Mouse (Mus musculus): ENCODE data around the gene Hacl1.
"Not testable (repeated sequence)": the region's sequence is repeated elsewhere in the genome, so short reads cannot be mapped to it uniquely, and the experiment has no call there.

Gene Hacl1

DNA sequence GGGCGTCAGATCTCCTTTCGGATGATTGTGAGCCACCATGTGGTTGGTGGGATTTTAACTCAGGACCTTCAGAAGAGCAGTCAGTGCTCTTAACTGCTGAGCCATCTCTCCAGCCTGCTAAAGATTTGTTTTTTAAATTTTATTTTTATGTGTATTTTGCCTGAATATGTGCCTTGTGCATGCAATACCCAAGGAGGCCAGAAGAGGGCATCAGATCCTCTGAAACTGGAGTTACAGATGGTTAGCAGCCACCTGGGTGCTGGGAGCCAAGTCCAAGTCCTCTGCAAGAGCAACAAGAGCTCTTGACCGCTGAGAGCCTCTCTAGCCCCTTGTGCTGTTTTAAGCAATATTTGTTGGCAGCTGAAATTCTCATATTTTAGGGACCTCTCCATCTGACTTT, 9.3 kb upstream of the Hacl1 start:
- in situ Hi-C loops (cut with MboI; ENCODE audit: low pct_unique_long_range_greater_than_20kb in 1 of 2, low sequenced_read_pairs in 2 of 2, unreplicated experiment in 1 of 2), result loop anchor here (5.0 to 10.0 kb wide), 3 partner anchors 304 to 422 kb away; no protein-coding TSS in a partner anchor

DNA sequence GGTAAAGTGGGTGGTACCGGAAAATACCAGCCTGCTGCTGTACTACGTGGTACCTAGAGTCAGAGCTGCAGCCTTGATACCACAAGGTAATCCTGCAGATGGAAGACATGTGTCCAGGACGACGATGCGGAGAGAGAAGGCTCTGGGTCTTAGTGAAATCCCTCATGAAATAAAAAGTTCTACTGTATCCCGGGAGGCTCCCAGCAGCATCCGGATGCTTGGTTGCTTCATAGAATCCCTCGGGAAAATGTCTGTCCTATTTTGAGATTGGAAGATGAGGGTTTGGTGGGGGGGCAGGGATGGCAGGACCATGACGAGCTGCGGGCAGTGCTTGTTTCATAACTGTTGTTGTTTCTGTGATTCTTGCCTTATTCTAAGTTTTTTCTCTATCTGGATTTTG, 6.9 kb upstream of the Hacl1 start:
- in situ Hi-C loops (cut with MboI; ENCODE audit: low pct_unique_long_range_greater_than_20kb in 1 of 2, low sequenced_read_pairs in 2 of 2, unreplicated experiment in 1 of 2), result loop anchor here in 1 of 2 experiments (10.0 kb wide), 1 partner anchor 427 kb away; no protein-coding TSS in a partner anchor

DNA sequence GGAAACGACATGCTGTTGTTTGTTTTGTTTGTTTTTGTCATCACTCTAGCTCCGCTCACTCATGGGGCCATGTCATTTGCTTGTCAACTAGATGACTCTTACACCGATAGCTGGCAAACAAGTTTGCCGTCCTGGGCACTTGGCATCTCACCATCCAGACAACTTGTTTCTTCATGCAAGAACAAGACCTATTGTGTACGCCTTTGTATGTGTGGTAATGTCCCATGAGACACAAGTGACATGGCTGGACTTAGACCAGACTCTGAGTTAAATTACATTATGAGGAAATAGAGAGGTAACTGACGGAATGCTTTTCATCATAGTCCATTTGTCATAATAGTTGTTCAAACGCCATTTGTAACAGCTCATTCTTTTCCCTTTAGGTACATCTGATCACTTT, 4.8 kb upstream of the Hacl1 start:
- in situ Hi-C loops (cut with MboI; ENCODE audit: low pct_unique_long_range_greater_than_20kb in 1 of 2, low sequenced_read_pairs in 2 of 2, unreplicated experiment in 1 of 2), result loop anchor here in 1 of 2 experiments (10.0 kb wide), 1 partner anchor 429 kb away; no protein-coding TSS in a partner anchor

DNA sequence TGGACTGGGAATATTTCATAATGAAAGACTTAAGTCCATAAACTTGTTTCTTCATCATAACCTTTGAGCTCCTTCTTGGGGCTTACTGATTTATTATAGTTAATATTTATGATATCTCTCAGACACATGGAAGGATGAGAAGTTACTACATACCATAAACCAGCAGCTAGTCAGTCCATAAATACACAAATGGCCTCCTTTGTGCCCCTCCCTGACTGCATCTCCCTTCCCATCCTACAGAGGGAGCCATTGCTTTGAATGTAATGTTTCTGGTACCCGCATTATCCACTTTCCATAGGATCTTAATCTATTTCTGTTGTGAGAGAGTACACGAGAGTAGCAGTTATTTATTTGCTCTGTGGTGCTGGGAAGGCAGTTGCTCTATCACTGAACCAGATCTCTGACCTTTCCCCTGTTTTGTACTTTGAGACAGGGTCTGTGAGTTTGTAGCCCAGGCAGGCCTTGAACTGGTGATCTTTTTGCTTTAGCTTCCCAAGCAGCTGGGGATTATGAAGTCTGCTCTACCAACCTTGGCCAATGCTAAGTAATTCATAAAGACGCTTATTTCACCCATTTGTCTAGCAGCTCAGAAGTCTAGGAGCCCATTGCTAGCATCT, 4.0 kb upstream of the Hacl1 start:
- in situ Hi-C loops (cut with MboI; ENCODE audit: low pct_unique_long_range_greater_than_20kb in 1 of 2, low sequenced_read_pairs in 2 of 2, unreplicated experiment in 1 of 2), result loop anchor here in 1 of 2 experiments (10.0 kb wide), 1 partner anchor 430 kb away; no protein-coding TSS in a partner anchor

DNA sequence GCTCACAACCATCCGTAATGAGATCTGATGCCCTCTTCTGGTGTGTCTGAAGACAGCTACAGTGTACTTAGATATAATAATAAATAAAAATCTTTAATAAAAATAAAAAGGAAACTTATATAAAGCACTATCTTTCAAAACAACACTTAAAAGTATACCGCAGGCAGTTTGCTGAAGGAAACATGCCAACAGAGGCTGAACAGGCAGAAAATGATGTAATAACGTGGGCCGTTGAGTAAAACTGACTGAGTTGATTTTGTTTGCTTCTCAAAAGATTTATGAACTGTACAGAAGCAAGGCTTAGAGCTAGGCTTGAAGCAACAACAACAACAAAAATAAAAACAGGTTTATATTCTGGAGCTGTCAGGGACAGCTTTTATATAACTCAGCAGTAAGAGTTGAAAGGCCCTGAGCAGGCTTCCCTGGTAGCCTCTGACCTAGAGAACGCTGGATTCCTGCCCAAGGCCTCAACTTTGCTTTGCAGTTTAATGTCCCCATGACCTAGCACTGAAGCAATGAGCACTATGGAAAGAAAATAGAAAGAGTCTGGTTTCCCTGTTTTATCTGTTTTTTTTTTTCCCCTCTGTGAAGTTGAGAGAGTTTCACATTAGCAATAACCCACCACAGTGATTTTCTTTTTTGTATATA, 3.2 kb upstream of the Hacl1 start:
- in situ Hi-C loops (cut with MboI; ENCODE audit: low pct_unique_long_range_greater_than_20kb in 1 of 2, low sequenced_read_pairs in 2 of 2, unreplicated experiment in 1 of 2), result loop anchor here in 1 of 2 experiments (10.0 kb wide), 1 partner anchor 430 kb away; no protein-coding TSS in a partner anchor

DNA sequence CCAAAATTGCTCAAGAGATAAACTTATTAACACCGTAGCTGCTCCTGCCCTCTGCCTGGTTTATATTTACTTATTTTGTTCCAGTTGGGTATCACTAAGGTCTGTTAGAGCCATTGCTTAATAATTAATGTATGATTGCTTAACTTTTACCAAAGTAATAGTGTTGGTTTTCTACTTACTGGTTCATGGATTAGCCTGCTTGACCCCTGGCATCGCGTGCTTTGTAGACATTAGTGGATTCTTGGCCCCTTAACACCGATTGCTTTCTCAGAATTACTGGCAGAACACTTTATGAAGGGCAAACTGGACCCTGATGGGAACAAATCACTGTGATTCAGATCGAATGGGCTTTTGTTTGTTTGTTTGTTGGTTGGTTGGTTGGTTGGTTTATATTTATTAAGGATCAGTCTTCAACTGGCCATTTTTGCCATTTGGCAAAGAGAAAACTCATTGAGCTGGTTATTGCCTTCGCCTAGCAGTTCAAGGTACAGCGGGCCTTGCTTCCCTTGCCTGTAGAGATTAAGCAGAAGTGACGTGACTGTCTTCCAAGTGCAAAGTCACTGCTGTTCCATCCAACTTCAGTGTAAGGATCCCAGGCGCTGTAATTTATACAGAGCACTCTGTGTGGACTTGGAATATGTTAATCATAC, 545 bp upstream of the Hacl1 start:
- in situ Hi-C loops (cut with MboI; ENCODE audit: low pct_unique_long_range_greater_than_20kb in 1 of 2, low sequenced_read_pairs in 2 of 2, unreplicated experiment in 1 of 2), result loop anchor here in 1 of 2 experiments (10.0 kb wide), 1 partner anchor 433 kb away; no protein-coding TSS in a partner anchor

DNA sequence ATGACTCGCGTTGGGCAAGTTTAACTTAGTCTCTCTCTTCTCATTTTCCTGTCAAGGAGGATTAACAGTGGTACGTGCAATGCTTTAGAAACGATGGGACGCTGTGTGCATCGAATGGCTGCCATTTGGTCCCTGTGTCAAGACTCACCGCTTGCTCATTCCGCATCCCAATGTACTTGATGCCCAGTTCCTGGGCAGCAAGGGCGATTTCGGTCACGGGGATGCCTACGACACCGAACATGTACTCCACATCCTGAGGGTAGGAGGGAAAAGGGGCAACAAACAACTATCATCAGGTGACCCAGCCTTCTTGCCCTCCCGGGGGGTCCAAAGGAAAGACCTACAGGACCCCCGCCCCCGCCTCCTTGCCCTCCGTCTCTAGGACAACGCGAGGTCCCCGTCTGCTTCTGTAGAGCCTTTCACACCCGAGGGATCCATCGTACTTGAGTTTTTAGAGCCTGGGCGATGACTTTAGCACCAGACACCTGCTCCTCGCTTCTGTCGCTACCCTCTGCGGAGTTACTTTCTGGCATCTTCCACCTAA, 668 bp downstream of the Hacl1 start, which contains the start of gene Gm49387:
Gene Gm49387, minus strand, starts transcription at position 533 of the 544 bp plus-strand sequence.
- in situ Hi-C loops (cut with MboI; ENCODE audit: low pct_unique_long_range_greater_than_20kb in 1 of 2, low sequenced_read_pairs in 2 of 2, unreplicated experiment in 1 of 2), result loop anchor here in 1 of 2 experiments (10.0 kb wide), 1 partner anchor 434 kb away; no protein-coding TSS in a partner anchor

DNA sequence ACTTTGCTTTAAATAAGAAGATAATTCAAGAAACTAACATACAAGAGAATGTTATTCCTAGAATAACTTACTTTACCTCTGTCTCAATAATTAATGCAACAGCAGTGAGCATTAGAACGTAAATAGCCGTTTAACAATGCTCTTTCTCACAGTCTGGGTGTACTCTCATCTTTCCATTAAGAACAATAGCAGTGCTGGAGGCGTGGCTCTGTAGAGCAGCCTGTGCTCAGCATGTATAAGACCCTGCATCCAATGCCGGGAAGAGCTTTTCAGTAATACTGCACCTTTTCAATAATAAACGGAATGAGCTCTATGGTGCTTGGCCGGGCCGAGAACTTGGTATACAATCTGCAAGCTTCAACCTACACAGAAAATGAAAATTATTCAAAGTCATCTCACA, 10.4 kb downstream of the Hacl1 start:
- in situ Hi-C loops (cut with MboI; ENCODE audit: low pct_unique_long_range_greater_than_20kb in 1 of 2, low sequenced_read_pairs in 2 of 2, unreplicated experiment in 1 of 2), result no loop called here

DNA sequence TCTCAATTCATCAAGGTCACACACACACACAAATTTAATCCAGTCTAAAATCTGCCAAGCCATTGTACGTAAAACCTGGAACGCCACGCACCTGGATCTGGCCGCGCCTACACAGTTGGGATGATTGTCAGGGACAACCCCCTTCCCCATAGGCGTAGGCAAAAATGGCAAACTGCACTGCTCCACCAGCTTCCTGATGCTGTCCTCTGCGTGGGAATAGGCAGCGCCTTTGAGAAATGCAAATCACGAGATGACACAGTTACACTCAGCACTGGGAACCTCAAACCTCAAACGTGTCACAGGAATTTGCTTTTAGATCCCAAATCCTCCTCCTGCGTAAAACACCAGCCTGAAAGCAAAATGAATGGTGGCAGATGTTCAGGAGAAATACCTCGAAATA, 18.3 kb downstream of the Hacl1 start:
- in situ Hi-C loops (cut with MboI; ENCODE audit: low pct_unique_long_range_greater_than_20kb in 1 of 2, low sequenced_read_pairs in 2 of 2, unreplicated experiment in 1 of 2), result no loop called here

DNA sequence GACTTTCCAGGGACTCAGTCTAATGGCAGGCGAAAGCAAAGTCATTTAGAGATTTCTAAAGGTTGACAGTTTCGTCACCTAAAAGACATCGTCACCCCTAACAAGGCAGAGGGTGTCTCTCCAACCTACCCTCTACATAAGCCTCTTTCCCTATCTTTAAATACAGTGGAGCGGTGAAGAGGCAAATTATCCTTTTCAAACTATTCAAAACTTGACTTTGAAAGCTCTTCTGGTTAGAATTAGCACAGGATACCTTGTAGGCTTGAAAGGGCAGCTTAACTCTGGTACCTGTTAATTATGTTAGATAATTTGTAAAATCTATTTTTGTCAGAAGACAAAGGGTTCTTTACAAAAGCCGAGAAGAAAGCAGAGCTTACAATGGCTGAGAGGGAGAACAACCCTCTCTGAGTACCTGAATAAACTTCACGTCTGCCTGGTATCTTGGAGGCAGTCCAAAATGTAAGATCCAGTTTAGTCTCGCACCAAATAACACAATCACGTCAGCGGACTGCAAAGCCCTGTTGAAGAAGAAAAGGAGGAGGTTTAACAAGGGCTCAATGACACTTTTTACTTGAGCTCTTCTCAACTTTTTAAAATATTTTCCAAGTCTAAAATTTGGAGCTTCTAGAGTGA, 20.4 kb downstream of the Hacl1 start:
- in situ Hi-C loops (cut with MboI; ENCODE audit: low pct_unique_long_range_greater_than_20kb in 1 of 2, low sequenced_read_pairs in 2 of 2, unreplicated experiment in 1 of 2), result no loop called here

DNA sequence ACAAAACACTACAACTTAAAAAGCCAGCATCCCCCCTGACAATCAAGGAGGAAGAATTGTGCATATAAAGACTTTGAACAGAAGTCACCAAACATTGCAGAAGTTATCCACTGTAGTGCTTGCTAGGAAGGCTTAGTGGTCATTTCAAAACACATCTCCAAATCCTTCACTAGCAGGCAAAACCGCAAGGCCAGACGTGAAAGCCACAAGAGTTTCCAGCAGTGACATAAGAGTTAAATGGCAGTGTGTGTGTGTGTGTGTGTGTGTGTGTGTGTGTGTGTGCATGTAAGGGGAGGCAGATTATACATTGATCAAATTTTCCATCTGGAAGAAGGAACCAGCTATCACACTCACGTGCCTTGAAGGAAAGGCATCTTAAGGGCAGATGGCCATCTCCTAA, 23.1 kb downstream of the Hacl1 start:
- in situ Hi-C loops (cut with MboI; ENCODE audit: low pct_unique_long_range_greater_than_20kb in 1 of 2, low sequenced_read_pairs in 2 of 2, unreplicated experiment in 1 of 2), result no loop called here

DNA sequence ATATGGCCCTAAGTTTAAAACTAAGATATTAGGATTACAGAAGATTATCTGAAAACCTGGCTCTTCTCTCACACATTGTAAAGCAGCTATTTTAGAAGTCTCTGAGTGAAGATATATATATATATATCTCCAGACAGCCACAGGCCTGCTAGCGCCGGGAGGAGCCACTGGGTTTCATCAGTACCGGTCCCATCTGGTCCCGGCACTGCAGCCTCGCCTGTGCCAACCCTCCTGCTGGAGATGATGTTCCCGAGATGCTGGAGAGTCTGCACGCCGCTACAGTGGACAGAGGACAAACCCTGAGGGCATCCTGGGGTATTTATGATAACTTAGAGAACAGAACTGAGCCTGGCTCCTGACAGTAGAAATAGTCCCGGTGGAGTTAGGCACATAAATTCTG, 23.9 kb downstream of the Hacl1 start:
- in situ Hi-C loops (cut with MboI; ENCODE audit: low pct_unique_long_range_greater_than_20kb in 1 of 2, low sequenced_read_pairs in 2 of 2, unreplicated experiment in 1 of 2), result no loop called here

DNA sequence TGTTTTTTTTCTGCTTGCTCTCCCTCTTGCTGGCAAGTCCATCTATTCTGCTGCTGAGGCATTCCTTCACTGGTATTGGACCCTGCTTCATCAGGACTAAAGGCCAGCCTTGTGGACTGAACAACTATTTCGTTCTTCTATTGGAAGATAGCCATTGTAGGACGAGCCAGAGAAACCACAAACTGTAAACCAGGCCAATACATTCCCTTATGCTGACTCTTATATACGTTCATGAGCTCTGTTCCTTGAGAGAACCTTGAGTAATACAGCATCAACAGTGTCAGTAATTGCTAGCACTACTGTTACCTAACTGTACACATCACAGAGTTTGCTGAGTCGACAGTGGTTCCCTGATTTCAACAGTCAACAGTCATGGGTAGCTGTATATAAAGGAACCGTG, 27.4 kb downstream of the Hacl1 start:
- in situ Hi-C loops (cut with MboI; ENCODE audit: low pct_unique_long_range_greater_than_20kb in 1 of 2, low sequenced_read_pairs in 2 of 2, unreplicated experiment in 1 of 2), result no loop called here

DNA sequence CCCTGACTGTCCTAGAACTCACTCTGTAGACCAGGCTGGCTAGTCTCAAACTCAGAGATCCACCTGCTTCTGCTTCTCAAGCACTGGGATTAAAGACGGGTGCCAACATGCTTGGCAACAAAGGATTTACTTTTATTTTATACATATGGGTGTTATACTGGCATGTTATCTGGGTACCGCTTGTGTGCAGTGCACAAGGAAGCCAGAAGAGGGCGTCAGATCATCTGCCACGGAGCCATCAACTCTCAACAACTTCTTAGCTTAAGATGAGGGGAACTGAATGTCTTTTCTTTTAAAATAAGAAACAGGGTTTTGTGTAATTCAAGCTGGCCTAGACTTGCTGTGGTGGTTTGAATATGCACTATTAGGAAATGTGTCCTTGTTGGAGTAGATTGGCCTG, 29.1 kb downstream of the Hacl1 start:
- in situ Hi-C loops (cut with MboI; ENCODE audit: low pct_unique_long_range_greater_than_20kb in 1 of 2, low sequenced_read_pairs in 2 of 2, unreplicated experiment in 1 of 2), result no loop called here

DNA sequence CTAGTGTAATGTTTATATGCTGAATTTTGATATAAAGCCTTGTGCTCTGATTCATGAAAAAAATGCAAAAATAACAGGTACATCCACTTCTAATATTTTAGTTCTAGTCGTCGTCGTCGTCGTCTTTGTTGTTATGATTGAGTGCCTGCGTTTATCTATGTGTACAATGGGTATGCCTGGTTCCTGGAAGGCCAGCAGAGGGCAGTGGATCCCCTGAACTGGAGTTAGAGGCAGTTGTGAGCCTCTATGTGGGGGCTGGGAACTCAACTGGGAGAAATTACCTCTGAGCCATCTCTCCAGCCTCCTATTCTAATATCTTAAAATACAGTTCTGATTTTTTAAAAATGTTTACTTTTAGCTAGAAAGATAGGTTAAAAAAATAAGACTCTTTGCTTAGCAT, 35.6 kb downstream of the Hacl1 start:
- in situ Hi-C loops (cut with MboI; ENCODE audit: low pct_unique_long_range_greater_than_20kb in 1 of 2, low sequenced_read_pairs in 2 of 2, unreplicated experiment in 1 of 2), result no loop called here

DNA sequence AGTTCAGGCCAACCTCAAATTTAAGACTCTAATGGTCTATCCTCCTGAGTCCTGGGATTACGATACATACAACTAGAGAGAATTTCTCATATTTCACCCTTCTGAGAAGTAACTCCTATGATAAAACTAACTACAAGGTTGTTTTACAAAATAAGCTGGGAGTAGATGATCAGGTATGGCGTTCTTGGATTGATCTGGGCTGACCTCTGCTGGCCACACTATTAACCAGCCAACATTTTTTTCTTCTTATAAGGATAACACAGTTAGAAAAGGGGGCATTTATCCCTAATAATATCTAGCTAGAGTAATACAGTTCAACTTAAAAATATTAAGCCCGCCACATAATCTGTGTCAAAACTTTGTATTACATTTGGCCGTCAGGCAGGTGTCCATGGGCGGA, 36.2 kb downstream of the Hacl1 start:
- in situ Hi-C loops (cut with MboI; ENCODE audit: low pct_unique_long_range_greater_than_20kb in 1 of 2, low sequenced_read_pairs in 2 of 2, unreplicated experiment in 1 of 2), result no loop called here

DNA sequence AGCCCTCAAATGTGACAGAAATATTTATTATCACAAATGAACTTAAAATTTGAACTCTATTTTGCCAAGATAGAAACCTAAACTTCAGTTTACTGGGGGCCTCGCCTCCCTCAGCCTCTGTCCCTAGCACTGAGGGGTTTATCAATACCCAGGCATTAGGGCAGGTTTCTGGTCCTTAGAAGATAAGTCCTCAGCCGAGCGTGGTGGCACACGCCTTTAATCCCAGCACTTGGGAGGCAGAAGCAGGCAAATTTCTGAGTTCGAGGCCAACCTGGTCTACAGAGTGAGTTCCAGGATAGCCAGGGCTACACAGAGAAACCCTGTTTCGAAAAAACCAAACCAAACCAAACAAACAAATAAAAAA, 38.5 kb downstream of the Hacl1 start:
- in situ Hi-C loops (cut with MboI; ENCODE audit: low pct_unique_long_range_greater_than_20kb in 1 of 2, low sequenced_read_pairs in 2 of 2, unreplicated experiment in 1 of 2), result not testable (repeated sequence)

DNA sequence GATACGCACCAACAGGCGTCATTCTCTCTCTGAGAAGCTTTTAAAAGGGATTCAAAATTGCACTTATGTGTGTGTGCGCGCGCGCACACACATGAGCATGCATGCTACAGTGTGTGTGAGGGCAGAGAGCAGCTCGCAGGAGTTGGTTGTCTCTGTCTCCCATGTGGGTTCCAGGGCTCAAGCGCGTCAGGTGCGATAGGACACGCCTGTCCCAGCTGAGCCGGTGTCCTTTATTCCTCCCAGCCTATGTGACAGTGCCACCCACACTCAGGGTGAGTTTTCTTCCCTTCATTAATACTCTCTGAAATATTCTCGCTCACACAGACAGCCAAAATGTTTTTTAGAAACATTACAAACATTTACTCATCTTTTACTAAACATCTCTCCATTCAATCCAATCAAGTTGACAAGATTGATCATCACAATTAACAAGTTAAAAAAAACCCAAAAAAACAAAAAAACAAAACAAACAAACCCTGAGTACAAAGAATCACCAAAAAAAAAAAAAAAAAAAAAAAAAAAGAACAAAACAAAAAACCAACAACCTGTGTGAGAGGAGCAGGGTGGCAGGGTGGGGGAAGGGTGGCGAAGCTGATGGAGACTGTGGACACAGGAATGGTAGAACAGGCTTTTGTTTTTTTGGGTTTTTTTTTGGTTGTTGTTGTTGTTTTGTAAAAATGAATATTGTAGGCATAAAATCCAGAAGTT, 39.0 kb downstream of the Hacl1 start:
- in situ Hi-C loops (cut with MboI; ENCODE audit: low pct_unique_long_range_greater_than_20kb in 1 of 2, low sequenced_read_pairs in 2 of 2, unreplicated experiment in 1 of 2), result no loop called here
